Mouse (Mus musculus) myocyte (in vitro differentiated cells): ENCODE measurements around the gene Ccdc175. TPM values are rescaled to one million over a fixed set of nuclear protein-coding genes. Genes with fewer than 3 reads are reported as not detected.

Source experiments
- H3K27me3 ChIP-seq: one replicate; pipeline ENCODE4 v1.6.1; 2011; ENCODE audit not compliant: control insufficient read depth, insufficient read depth, insufficient read length
- H3K36me3 ChIP-seq: one replicate; pipeline ENCODE4 v1.6.1; 2011; ENCODE audit not compliant: control insufficient read depth, insufficient read depth
- H3K4me2 ChIP-seq: one replicate; pipeline ENCODE4 v1.6.1; 2011; ENCODE audit warnings: low read depth, control low read depth
- H3K4me3 ChIP-seq: one replicate; pipeline ENCODE4 v1.5.1; 2011; ENCODE audit warnings: mild to moderate bottlenecking, control low read depth, moderate library complexity
- H3K79me2 ChIP-seq: one replicate; pipeline ENCODE4 v1.6.1; 2011; ENCODE audit not compliant: control insufficient read depth, insufficient read depth
- H3ac ChIP-seq: one replicate; pipeline ENCODE4 v1.6.1; 2011; ENCODE audit not compliant: control insufficient read depth, insufficient read length
- CEBPB ChIP-seq: IDR thresholded peaks from 2 replicates; pipeline ENCODE4 v1.6.1; 2011; ENCODE audit warnings: mild to moderate bottlenecking, moderate library complexity; ENCODE audit not compliant: poor library complexity, insufficient read depth, severe bottlenecking
- E2F4 ChIP-seq: IDR thresholded peaks from one replicate; pipeline ENCODE4 v1.6.1; 2011; ENCODE audit warnings: mild to moderate bottlenecking, control low read depth, moderate library complexity; ENCODE audit not compliant: insufficient read depth
- MAX ChIP-seq: IDR thresholded peaks from one replicate; pipeline ENCODE4 v1.6.1; 2011; ENCODE audit warnings: low read depth, mild to moderate bottlenecking, control low read depth
- MYOD1 ChIP-seq, 3 experiments: IDR thresholded peaks; one replicate each; pipeline ENCODE4 v1.6.1; 2011; ENCODE audit warnings: control low read depth in 2 of 3, low read depth in 2 of 3, mild to moderate bottlenecking in 2 of 3, moderate library complexity in 1 of 3; ENCODE audit not compliant: insufficient read length in 2 of 3, control insufficient read depth in 1 of 3
- MYOG ChIP-seq, 3 experiments: IDR thresholded peaks; one replicate each; pipeline ENCODE4 v1.6.1; 2011; ENCODE audit warnings: control low read depth in 2 of 3, low read depth in 2 of 3, mild to moderate bottlenecking in 2 of 3; ENCODE audit not compliant: insufficient read length in 2 of 3, control insufficient read depth in 1 of 3, insufficient read depth in 1 of 3
- POLR2A ChIP-seq: IDR thresholded peaks from one replicate; pipeline ENCODE4 v1.6.1; 2011; ENCODE audit warnings: low read depth, mild to moderate bottlenecking, control low read depth, moderate library complexity; ENCODE audit not compliant: insufficient read length
- POLR2AphosphoS2 ChIP-seq: IDR thresholded peaks from one replicate; pipeline ENCODE4 v1.6.1; 2011; ENCODE audit warnings: low read depth, control low read depth; ENCODE audit not compliant: insufficient read length
- REST ChIP-seq: IDR thresholded peaks from one replicate; pipeline ENCODE4 v1.6.1; 2011; ENCODE audit warnings: mild to moderate bottlenecking, control low read depth, moderate library complexity; ENCODE audit not compliant: insufficient read depth, insufficient read length
- SRF ChIP-seq: IDR thresholded peaks from one replicate; pipeline ENCODE4 v1.6.1; 2011; ENCODE audit warnings: low read depth; ENCODE audit not compliant: control insufficient read depth, insufficient read length
- TCF12 ChIP-seq: IDR thresholded peaks from one replicate; pipeline ENCODE4 v1.6.1; 2011; ENCODE audit warnings: mild to moderate bottlenecking, control low read depth; ENCODE audit not compliant: poor library complexity, insufficient read depth, severe bottlenecking
- TCF3 ChIP-seq: IDR thresholded peaks from one replicate; pipeline ENCODE4 v1.6.1; 2011; ENCODE audit warnings: low read depth, control low read depth; ENCODE audit not compliant: insufficient read length
- USF1 ChIP-seq: IDR thresholded peaks from one replicate; pipeline ENCODE4 v1.6.1; 2011; ENCODE audit warnings: low read depth, mild to moderate bottlenecking, control low read depth, moderate library complexity
- polyA plus RNA-seq: library from polyadenylated mRNA; unstranded; fragments of >200 nt; fragmentation: generic; extraction: Trizol; gene quantifications from one replicate; pipeline ENCODE4 v1.2.1, GENCODE M21; 2012; ENCODE audit warnings: missing spikeins

The Ccdc175 gene
- polyA plus RNA-seq, 1 experiment: not detected

DNA sequence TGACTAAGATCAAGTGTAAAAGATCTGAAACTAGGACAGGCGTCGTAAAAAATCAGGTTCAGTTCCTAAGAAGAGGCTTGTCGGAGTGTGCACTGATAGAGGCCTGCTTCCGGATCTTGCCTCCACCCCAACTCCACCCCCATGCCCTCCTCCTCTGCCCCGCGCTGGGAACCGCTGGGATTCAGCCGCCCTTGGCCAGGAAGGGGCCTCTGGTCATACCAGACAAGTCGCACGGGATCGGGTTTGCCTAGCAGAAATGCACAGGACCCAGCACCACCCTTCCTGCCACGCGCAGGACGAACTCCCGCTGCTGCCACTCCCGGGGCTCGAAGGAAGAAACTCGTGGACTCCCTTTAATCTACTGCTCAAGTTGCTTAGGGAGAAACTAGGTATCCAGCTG, 102.5 kb downstream of the Ccdc175 start:
- no peak overlapping the region for H3K4me3 ChIP-seq
- peaks cover 1% of the 10 kb centered on the region for H3K79me2 ChIP-seq
- no peak overlapping the region for H3ac ChIP-seq
- H3K4me2 ChIP-seq: no peak overlapping the region
- H3K27me3 ChIP-seq: no peaks in the 10 kb centered on the region
- H3K36me3 ChIP-seq: no peaks in the 10 kb centered on the region
- TF ChIP-seq TCF12 (no peak), TCF3 (no peak), POLR2AphosphoS2 (no peak), REST (no peak), SRF (no peak), POLR2A (no peak), MAX (no peak), USF1 (no peak), MYOG (IDR thresholded peaks at IDR 0.05; ENCODE audit: control insufficient read depth in 1 of 3, insufficient read depth in 1 of 3, insufficient read length in 2 of 3, low read depth in 2 of 3) (no peak), MYOD1 (IDR thresholded peaks at IDR 0.05; ENCODE audit: control insufficient read depth in 1 of 3, insufficient read length in 2 of 3, low read depth in 2 of 3) (no peak), E2F4 (no peak), CEBPB (no peak)

- H3ac ChIP-seq: no peak overlapping the region
- no peak for TF ChIP-seq CEBPB
- no peak for TF ChIP-seq MYOD1 (IDR thresholded peaks at IDR 0.05; ENCODE audit: control insufficient read depth in 1 of 3, insufficient read length in 2 of 3, low read depth in 2 of 3)
- TF ChIP-seq E2F4: no peak
- no peak for TF ChIP-seq REST
- no peak for TF ChIP-seq POLR2A
- TF ChIP-seq MYOG (IDR thresholded peaks at IDR 0.05; ENCODE audit: control insufficient read depth in 1 of 3, insufficient read depth in 1 of 3, insufficient read length in 2 of 3, low read depth in 2 of 3): no peak
- no peak overlapping the region for H3K4me2 ChIP-seq
- H3K4me3 ChIP-seq: no peak overlapping the region
- no peaks in the 10 kb centered on the region for H3K36me3 ChIP-seq
- H3K79me2 ChIP-seq: no peaks in the 10 kb centered on the region
- no peaks in the 10 kb centered on the region for H3K27me3 ChIP-seq
These were observed 102.9 kb downstream of the Ccdc175 start for GRCm38 (mm10) chr12:72081961-72082360.

DNA sequence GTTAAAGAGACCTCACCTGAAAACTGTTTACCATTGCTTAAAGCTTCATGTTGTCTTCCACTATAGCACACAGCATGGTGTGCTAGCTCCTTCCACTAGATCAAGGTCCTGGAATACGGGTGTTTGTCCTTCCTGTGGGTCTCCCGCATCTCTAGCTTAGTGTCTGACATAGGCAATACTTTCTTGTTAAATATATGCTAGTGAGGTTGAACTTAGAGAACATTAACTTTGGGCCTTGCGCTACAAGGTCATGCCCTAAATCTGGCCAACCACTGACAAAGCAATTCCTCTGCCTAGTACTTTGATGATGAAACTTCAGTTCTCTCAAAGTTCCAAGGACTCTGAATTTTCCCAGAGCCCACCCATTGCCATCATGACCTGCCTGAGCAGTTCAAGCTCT, 106.6 kb downstream of the Ccdc175 start:
- no peaks in the 10 kb centered on the region for H3K27me3 ChIP-seq

GRCm38 (mm10) chr12:72070327-72071269, 114.2 kb downstream of the Ccdc175 start, which contains the start of gene Gpr135:
Gene Gpr135 (minus strand): TSS chr12:72071125.
- Histone ChIP-seq H3K79me2 (no peaks in the 10 kb centered on the region), H3ac (peak within 1 kb of the TSS; percentile 10), H3K36me3 (no peaks in the 10 kb centered on the region), H3K27me3 (peaks cover 9% of the 10 kb centered on the region), H3K4me3 (peak within 1 kb of the TSS; percentile 15), H3K4me2 (peak within 1 kb of the TSS; percentile 90)
- peak in 2 of 3 experiments; percentile 31 to 72 for TF ChIP-seq MYOG (IDR thresholded peaks at IDR 0.05; ENCODE audit: control insufficient read depth in 1 of 3, insufficient read depth in 1 of 3, insufficient read length in 2 of 3, low read depth in 2 of 3)
- TF ChIP-seq POLR2A: no peak
- peak in 2 of 3 experiments; percentile 7 to 62 for TF ChIP-seq MYOD1 (IDR thresholded peaks at IDR 0.05; ENCODE audit: control insufficient read depth in 1 of 3, insufficient read length in 2 of 3, low read depth in 2 of 3)

More for the DNA sequence above, 106.6 kb downstream of the Ccdc175 start:
- H3K79me2 ChIP-seq: no peaks in the 10 kb centered on the region
- no peak for TF ChIP-seq CEBPB
- no peak for TF ChIP-seq MAX
- TF ChIP-seq POLR2AphosphoS2: no peak
- no peak for TF ChIP-seq SRF
- TF ChIP-seq TCF12: no peak
- TF ChIP-seq MYOG (IDR thresholded peaks at IDR 0.05; ENCODE audit: control insufficient read depth in 1 of 3, insufficient read depth in 1 of 3, insufficient read length in 2 of 3, low read depth in 2 of 3): no peak
- TF ChIP-seq USF1: no peak
- TF ChIP-seq E2F4: no peak
- TF ChIP-seq TCF3: no peak
- no peak for TF ChIP-seq MYOD1 (IDR thresholded peaks at IDR 0.05; ENCODE audit: control insufficient read depth in 1 of 3, insufficient read length in 2 of 3, low read depth in 2 of 3)
- TF ChIP-seq POLR2A: no peak
- TF ChIP-seq REST: no peak
- no peak overlapping the region for H3ac ChIP-seq
- no peak overlapping the region for H3K4me2 ChIP-seq
- no peak overlapping the region for H3K4me3 ChIP-seq
- H3K36me3 ChIP-seq: no peaks in the 10 kb centered on the region
